In the genomic region with DNA sequence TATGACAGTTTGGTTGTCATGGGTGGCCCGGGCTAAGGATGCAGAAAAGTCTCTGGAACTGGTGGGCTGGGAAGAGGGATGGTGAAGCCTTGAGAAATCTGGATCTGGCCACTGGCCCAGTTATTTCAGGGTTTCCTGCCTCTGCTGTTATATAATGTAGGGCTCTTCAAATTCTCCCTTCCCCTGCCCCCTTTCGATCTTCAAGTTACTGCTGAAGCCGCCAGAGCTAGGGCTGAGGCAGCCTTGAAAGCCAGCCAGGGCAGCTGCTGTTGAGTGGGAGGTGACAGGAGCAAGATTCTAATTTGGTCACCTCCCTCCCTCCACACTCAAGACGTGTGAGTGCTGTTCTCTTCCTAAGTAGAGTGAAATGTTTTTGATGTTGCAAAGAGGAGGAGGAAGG, we compare ENCODE assay signal across 7 mouse cellular contexts. TPM values are rescaled to one million over a fixed set of nuclear protein-coding genes. Genes with fewer than 3 reads are reported as not detected.
A peak's percentile ranks its signal among the peaks of the same experiment; 100 is the strongest.
DNase-seq lines count a peak whose midpoint lies in the region; ATAC-seq and TF ChIP-seq lines count a peak whose summit lies in the region.

No protein-coding gene starts in this region.

- peaks cover 2% of the 10 kb centered on the region for H3K36me3 ChIP-seq in heart, adult 2 months (ENCODE audit: control insufficient read depth, insufficient read depth, low read length)
- H3K36me3 ChIP-seq in myocyte (ENCODE audit: control insufficient read depth, insufficient read depth), result no peaks in the 10 kb centered on the region
- H3K36me3 ChIP-seq in forebrain, embryonic 11.5 days (ENCODE audit: control insufficient read depth, insufficient read depth, low read length), result no peaks in the 10 kb centered on the region
- no peaks in the 10 kb centered on the region for H3K36me3 ChIP-seq in limb, embryonic 10.5 days

- peak; percentile 94 to 96 for DNase-seq in frontal cortex, adult 2 months (ENCODE audit: extremely low spot score in 1 of 2, low spot score in 1 of 2)
- peak; percentile 57 to 73 for DNase-seq in heart, adult 2 months
- DNase-seq in layer of hippocampus, adult 9-10 months (ENCODE audit: low spot score), result peak; percentile 39
- DNase-seq in forebrain, embryonic 11.5 days (ENCODE audit: low spot score), result no peak
- DNase-seq in limb, embryonic 10.5 days (ENCODE audit: low spot score), result no peak
- no peak for DNase-seq in thymus, postnatal 36 days

- no peaks in the 10 kb centered on the region for H3K79me2 ChIP-seq in heart, adult 2 months (replicated peaks; ENCODE audit: control insufficient read depth, insufficient read depth, low read length)
- H3K79me2 ChIP-seq in myocyte (ENCODE audit: control insufficient read depth, insufficient read depth), result no peaks in the 10 kb centered on the region

- WGBS in heart, adult 2 months, result 4% methylated on average over 4 of the region's 4 CpGs
- WGBS in forebrain, embryonic 11.5 days, result 78% methylated on average over 4 of the region's 4 CpGs
- WGBS in limb, embryonic 10.5 days, result 63% methylated on average over 4 of the region's 4 CpGs

- H3K4me3 ChIP-seq in heart, adult 2 months, result no peak overlapping the region
- H3K4me3 ChIP-seq in myocyte, result no peak overlapping the region
- no peak overlapping the region for H3K4me3 ChIP-seq in forebrain, embryonic 11.5 days (ENCODE audit: low read depth, low read length)
- H3K4me3 ChIP-seq in limb, embryonic 10.5 days, result no peak overlapping the region

- H3ac ChIP-seq in myocyte (ENCODE audit: control insufficient read depth, insufficient read length), result no peak overlapping the region

- H3K4me1 ChIP-seq in heart, adult 2 months (ENCODE audit: control insufficient read depth, insufficient read depth, low read length), result peaks cover 12% of the 10 kb centered on the region
- H3K4me1 ChIP-seq in forebrain, embryonic 11.5 days (replicated peaks; ENCODE audit: control insufficient read depth, insufficient read depth, low read length), result no peaks in the 10 kb centered on the region
- H3K4me1 ChIP-seq in limb, embryonic 10.5 days, result no peaks in the 10 kb centered on the region

- no peaks in the 10 kb centered on the region for H3K9me3 ChIP-seq in forebrain, embryonic 11.5 days (ENCODE audit: control insufficient read depth, low read length)
- no peaks in the 10 kb centered on the region for H3K9me3 ChIP-seq in limb, embryonic 10.5 days (replicated peaks)

- H3K9ac ChIP-seq in heart, adult 2 months (ENCODE audit: low read depth, low read length), result no peak overlapping the region
- H3K9ac ChIP-seq in forebrain, embryonic 11.5 days (ENCODE audit: low read length), result no peak overlapping the region

- intact Hi-C loops in heart, adult 2 months (cut with DNase I), result loop anchor here (2.0 kb wide), 1 partner anchor 44 kb away; no protein-coding TSS in a partner anchor

- H3K4me2 ChIP-seq in myocyte (ENCODE audit: low read depth), result peak overlapping the region; percentile 51
- H3K4me2 ChIP-seq in forebrain, embryonic 11.5 days (ENCODE audit: low read depth, low read length, severe bottlenecking), result no peak overlapping the region

- no peak for TF ChIP-seq CTCF in heart, adult 2 months (IDR thresholded peaks at IDR 0.05)

- ATAC-seq in forebrain, embryonic 11.5 days (replicated peaks; ENCODE audit: low FRiP score), result no peak

- peak; percentile 62; the same call in 1 of the 2 replicates for TF ChIP-seq EP300 in heart, adult 2 months (IDR thresholded peaks at IDR 0.05; ENCODE audit: insufficient read depth, low read depth, low read length)

- peak overlapping the region; percentile 85 for H3K27ac ChIP-seq in heart, adult 2 months
- no peak overlapping the region for H3K27ac ChIP-seq in forebrain, embryonic 11.5 days (ENCODE audit: low read depth, low read length)
- no peak overlapping the region for H3K27ac ChIP-seq in limb, embryonic 10.5 days

- TF ChIP-seq POLR2A in heart, adult 2 months (IDR thresholded peaks at IDR 0.05; ENCODE audit: insufficient read depth, low read depth, low read length), result no peak
- no peak for TF ChIP-seq POLR2A in myocyte (IDR thresholded peaks at IDR 0.05; ENCODE audit: insufficient read length, low read depth)

- no peaks in the 10 kb centered on the region for H3K27me3 ChIP-seq in heart, adult 2 months (ENCODE audit: control insufficient read depth, insufficient read depth, low read length)
- H3K27me3 ChIP-seq in myocyte (ENCODE audit: control insufficient read depth, insufficient read depth, insufficient read length), result no peaks in the 10 kb centered on the region
- H3K27me3 ChIP-seq in forebrain, embryonic 11.5 days (ENCODE audit: control insufficient read depth, insufficient read depth, low read length), result no peaks in the 10 kb centered on the region
- no peaks in the 10 kb centered on the region for H3K27me3 ChIP-seq in limb, embryonic 10.5 days (ENCODE audit: low read depth, poor library complexity, severe bottlenecking)

TF ChIP-seq in myocyte, 11 proteins besides CTCF, POLR2A, EP300 and RAD21:
- TF ChIP-seq MAX (IDR thresholded peaks at IDR 0.05; ENCODE audit: low read depth), result no peak
- TF ChIP-seq E2F4 (IDR thresholded peaks at IDR 0.05; ENCODE audit: insufficient read depth), result no peak
- peak; percentile 19 to 89 (median 66) for TF ChIP-seq MYOG (IDR thresholded peaks at IDR 0.05; ENCODE audit: control insufficient read depth in 1 of 3, insufficient read depth in 1 of 3, insufficient read length in 2 of 3, low read depth in 2 of 3)
- no peak for TF ChIP-seq TCF3 (IDR thresholded peaks at IDR 0.05; ENCODE audit: insufficient read length, low read depth)
- TF ChIP-seq POLR2AphosphoS2 (IDR thresholded peaks at IDR 0.05; ENCODE audit: insufficient read length, low read depth), result no peak
- no peak for TF ChIP-seq SRF (IDR thresholded peaks at IDR 0.05; ENCODE audit: control insufficient read depth, insufficient read length, low read depth)
- no peak for TF ChIP-seq USF1 (IDR thresholded peaks at IDR 0.05; ENCODE audit: low read depth)
- TF ChIP-seq TCF12 (IDR thresholded peaks at IDR 0.05; ENCODE audit: insufficient read depth, poor library complexity, severe bottlenecking), result peak; percentile 17
- TF ChIP-seq REST (IDR thresholded peaks at IDR 0.05; ENCODE audit: insufficient read depth, insufficient read length), result no peak
- peak; percentile 40 to 92 (median 68) for TF ChIP-seq MYOD1 (IDR thresholded peaks at IDR 0.05; ENCODE audit: control insufficient read depth in 1 of 3, insufficient read length in 2 of 3, low read depth in 2 of 3)
- TF ChIP-seq CEBPB (IDR thresholded peaks at IDR 0.05; ENCODE audit: insufficient read depth, poor library complexity, severe bottlenecking), result no peak

RNA-seq across cellular contexts. Expression of a gene that starts 46.8 kb away (rescaled TPM):
- 1.9 and 2.0 TPM in 2 replicates for polyA plus RNA-seq in frontal cortex, adult 2 months (2012; rRNA removed)
- 100 to 1,000 TPM in 1 of 2 experiments, 10 to 100 TPM in 1; 96.6 to 110 TPM for total RNA-seq in heart, adult 2 months (2021)
- 32.1 and 43.5 TPM in 2 replicates for polyA plus RNA-seq in heart, adult 2 months (2012; rRNA removed)
- 7.9 TPM for polyA plus RNA-seq in myocyte (2012; fragmentation: generic; extraction: Trizol)
- not detected in 2 replicates for polyA plus RNA-seq in forebrain, embryonic 11.5 days (2014; fragmentation: Nextera tagmentation; extraction: Ambion mirVana)
- 0.19 and 0.25 TPM in 2 replicates for polyA plus RNA-seq in limb, embryonic 10.5 days (2016; fragmentation: Nextera tagmentation; extraction: Ambion mirVana)

RNA-seq across cellular contexts. Expression of a gene that starts 57.5 kb away (rescaled TPM):
- 2.2 and 2.4 TPM in 2 replicates for polyA plus RNA-seq in frontal cortex, adult 2 months (2012; rRNA removed)
- total RNA-seq in heart, adult 2 months (2021), result not detected
- polyA plus RNA-seq in heart, adult 2 months (2012; rRNA removed), result not detected in 2 replicates
- polyA plus RNA-seq in myocyte (2012; fragmentation: generic; extraction: Trizol), result not detected
- 1.1 TPM in 2 replicates for polyA plus RNA-seq in forebrain, embryonic 11.5 days (2014; fragmentation: Nextera tagmentation; extraction: Ambion mirVana)
- 0.14 TPM in 2 replicates for polyA plus RNA-seq in limb, embryonic 10.5 days (2016; fragmentation: Nextera tagmentation; extraction: Ambion mirVana)

Comparison
In these comparisons a context has a peak if more than half of its experiments do, and no peak if none do; other contexts are left out.
1. DNase-seq: peak in frontal cortex, adult 2 months (2 of 2), heart, adult 2 months (2 of 2) and layer of hippocampus, adult 9-10 months (single experiment); none in forebrain, embryonic 11.5 days (single experiment), limb, embryonic 10.5 days (single experiment) and thymus, postnatal 36 days (0 of 2).